In genomic region chr16:94013328-94014086, GRCm38 (mm10) we compare ENCODE assay signal across 17 mouse cellular contexts. TPM values are rescaled to one million over a fixed set of nuclear protein-coding genes. Genes with fewer than 3 reads are reported as not detected.
A peak's percentile ranks its signal among the peaks of the same experiment; 100 is the strongest.
DNase-seq lines count a peak whose midpoint lies in the region; ATAC-seq and TF ChIP-seq lines count a peak whose summit lies in the region.
"Not testable (repeated sequence)": the region's sequence is repeated elsewhere in the genome, so short reads cannot be mapped to it uniquely, and the experiment has no call there.
"Had no signal": no experiment of that assay in that cellular context is flagged by ENCODE, and none has a peak within 500 bp of the region (broad histone marks: within the 10 kb centered on the region; RNA-seq: fewer than 3 reads in every experiment).

No protein-coding gene starts in this region.

- peak; percentile 51 for DNase-seq in ZHBTc4 (ENCODE audit: low read depth, low spot score)
- not testable (repeated sequence) for DNase-seq in intestine, embryonic 14.5 days (ENCODE audit: low spot score)

- peak overlapping the region; percentile 82 for H3K27ac ChIP-seq in ES-Bruce4 (ENCODE audit: insufficient read depth, low read length)
- H3K27ac ChIP-seq in intestine, embryonic 14.5 days (ENCODE audit: low read depth); liver, embryonic 12.5 days; stomach, embryonic 15.5 days: not testable (repeated sequence)

- H3K4me2 ChIP-seq in intestine, embryonic 14.5 days (ENCODE audit: low read length); liver, embryonic 12.5 days; stomach, embryonic 15.5 days: not testable (repeated sequence)

- not testable (repeated sequence) for H3K9me3 ChIP-seq in ES-Bruce4 (replicated peaks; ENCODE audit: control insufficient read depth, insufficient read depth, low read length, poor library complexity, severe bottlenecking); intestine, embryonic 14.5 days (ENCODE audit: control insufficient read depth, low read length); liver, embryonic 12.5 days (replicated peaks); stomach, embryonic 15.5 days

- H3K36me3 ChIP-seq in ES-Bruce4 (ENCODE audit: control insufficient read depth, insufficient read depth, low read length, poor library complexity, severe bottlenecking); intestine, embryonic 14.5 days (ENCODE audit: control insufficient read depth, insufficient read depth, low read length); liver, embryonic 12.5 days; stomach, embryonic 15.5 days: not testable (repeated sequence)

- H3K9ac ChIP-seq in ES-Bruce4 (ENCODE audit: low read depth, poor library complexity, severe bottlenecking): peak overlapping the region; percentile 38
- H3K9ac ChIP-seq in intestine, embryonic 14.5 days (ENCODE audit: low read length); liver, embryonic 12.5 days; stomach, embryonic 15.5 days: not testable (repeated sequence)

- TF ChIP-seq POLR2A in ES-Bruce4 (IDR thresholded peaks at IDR 0.05; ENCODE audit: insufficient read depth, low read length): not testable (repeated sequence)

- H3K4me3 ChIP-seq in ES-Bruce4 (ENCODE audit: low read depth, low read length): peak overlapping the region; percentile 41
- H3K4me3 ChIP-seq in intestine, embryonic 14.5 days (ENCODE audit: low read depth, low read length); liver, embryonic 12.5 days; stomach, embryonic 15.5 days (replicated peaks): not testable (repeated sequence)

- H3K4me1 ChIP-seq in ES-Bruce4 (ENCODE audit: control insufficient read depth, insufficient read depth, low read length); intestine, embryonic 14.5 days (replicated peaks; ENCODE audit: control insufficient read depth, insufficient read depth, low read length); liver, embryonic 12.5 days; stomach, embryonic 15.5 days: not testable (repeated sequence)

- not testable (repeated sequence) for H3K27me3 ChIP-seq in ES-Bruce4 (ENCODE audit: control insufficient read depth, insufficient read depth, low read length, poor library complexity, severe bottlenecking); intestine, embryonic 14.5 days (replicated peaks; ENCODE audit: control insufficient read depth, insufficient read depth, low read length); liver, embryonic 12.5 days (replicated peaks); stomach, embryonic 15.5 days (replicated peaks)

- WGBS in intestine, embryonic 14.5 days: 79% methylated on average over 8 of the region's 8 CpGs
- 75% methylated on average over 8 of the region's 8 CpGs for WGBS in liver, embryonic 12.5 days (ENCODE audit: insufficient replicate concordance)
- 77% methylated on average over 8 of the region's 8 CpGs for WGBS in stomach, embryonic 15.5 days

- TF ChIP-seq CTCF in ES-Bruce4 (IDR thresholded peaks at IDR 0.05; ENCODE audit: low read depth, low read length): not testable (repeated sequence)

- TF ChIP-seq EP300 in ES-Bruce4 (IDR thresholded peaks at IDR 0.05; ENCODE audit: insufficient read depth, low read depth, low read length): peak; percentile 95

- peak; percentile 66; the same call in 1 of the 2 replicates for ATAC-seq in intestine, embryonic 14.5 days (replicated peaks; ENCODE audit: low FRiP score, low TSS enrichment, low read depth)
- peak; percentile 24; the same call in 1 of the 2 replicates for ATAC-seq in liver, embryonic 12.5 days
- peak; percentile 91 for ATAC-seq in megakaryocyte, adult 5-6 weeks (ENCODE audit: poor library complexity, severe bottlenecking)
- ATAC-seq in stomach, embryonic 15.5 days (ENCODE audit: insufficient read depth, low FRiP score, low read depth): peak; percentile 50; the same call in 1 of the 2 replicates

RNA-seq across cellular contexts. Expression of gene Cldn14, which starts 4.9 kb away (rescaled TPM):
- polyA plus RNA-seq in ES-Bruce4 (2011; ENCODE audit: insufficient read depth, insufficient read length, low read depth, missing spikeins): 0.42 TPM in 1 of 2 replicates, not detected in the other
- 0.14 TPM in 1 of 2 replicates, not detected in the other for polyA plus RNA-seq in intestine, embryonic 14.5 days (2014; fragmentation: Nextera tagmentation; extraction: Ambion mirVana)
- 0.19 and 0.30 TPM in 2 replicates for polyA plus RNA-seq in liver, embryonic 12.5 days (2016; fragmentation: Nextera tagmentation; extraction: Ambion mirVana)
- not detected in 2 replicates for total RNA-seq in megakaryocyte, adult 5-6 weeks (2015)
- not detected in 2 replicates for total RNA-seq in megakaryocyte, adult 5-6 weeks (2017)
- polyA plus RNA-seq in stomach, embryonic 15.5 days (2015; fragmentation: Nextera tagmentation; extraction: Ambion mirVana): 0.37 TPM in 1 of 2 replicates, not detected in the other
- total RNA-seq: forebrain, postnatal 0 days; gastrocnemius, adult 18-20 months; gastrocnemius, postnatal 14 days; heart, adult 2 months; heart, postnatal 14 days; hematopoietic stem cell, adult 5-6 weeks; hindbrain, postnatal 0 days had no signal
- polyA plus RNA-seq: brain, embryonic 14.5 days; forebrain, embryonic 13.5 days; forebrain, postnatal 0 days; heart, adult 2 months; heart, embryonic 15.5 days; hindbrain, embryonic 13.5 days had no signal

Comparison
In these comparisons a context has a peak if more than half of its experiments do, and no peak if none do; other contexts are left out.
1. ATAC-seq: peak in every context shown above with its lines; median percentile 91 in megakaryocyte, adult 5-6 weeks; 66 in intestine, embryonic 14.5 days; 50 in stomach, embryonic 15.5 days; 24 in liver, embryonic 12.5 days.